Mouse (Mus musculus) kidney, adult 11 months (tissue): ENCODE measurements around the gene Mitd1.

Source experiments
- DNase-seq: peaks from one replicate; pipeline ENCODE4 v3.0.0; 2022

Mitd1 gene

GRCm38 (mm10) chr1:37890025-37890652 is at the start of gene Mitd1, which contains the start of gene Mrpl30:
Gene Mitd1, minus strand, starts transcription at chr1:37890411.
Gene Mrpl30, plus strand, starts transcription at chr1:37890477.
- peak; percentile 88 for DNase-seq

GRCm38 (mm10) chr1:37931806-37932205 is 41.6 kb upstream of the Mitd1 start:
- DNase-seq: peak; percentile 23

GRCm38 (mm10) chr1:37925971-37926370 is 35.8 kb upstream of the Mitd1 start:
- DNase-seq: no peak

- DNase-seq: no peak
Observed at GRCm38 (mm10) chr1:37922536-37922935, 32.3 kb upstream of the Mitd1 start.

- DNase-seq: no peak
Observed at GRCm38 (mm10) chr1:37918096-37918495, 27.9 kb upstream of the Mitd1 start.

- no peak for DNase-seq
Observed at GRCm38 (mm10) chr1:37917666-37918065, 27.5 kb upstream of the Mitd1 start.

- DNase-seq: no peak
Observed at GRCm38 (mm10) chr1:37916393-37916792, 26.2 kb upstream of the Mitd1 start, which contains the start of gene Lyg2. Gene Lyg2, minus strand, starts transcription at chr1:37916493.

GRCm38 (mm10) chr1:37912751-37913150 is 22.5 kb upstream of the Mitd1 start:
- DNase-seq: no peak

GRCm38 (mm10) chr1:37903178-37903577 is 13.0 kb upstream of the Mitd1 start:
- DNase-seq: peak; percentile 4

- no peak for DNase-seq
Observed at GRCm38 (mm10) chr1:37900288-37900687, 10.1 kb upstream of the Mitd1 start.

GRCm38 (mm10) chr1:37899816-37900215 is 9.6 kb upstream of the Mitd1 start:
- no peak for DNase-seq

- DNase-seq: no peak
Observed at GRCm38 (mm10) chr1:37894606-37895005, 4.4 kb upstream of the Mitd1 start.

GRCm38 (mm10) chr1:37891400-37891799 is 1.2 kb upstream of the Mitd1 start:
- DNase-seq: no peak

GRCm38 (mm10) chr1:37889206-37889605 is 1.0 kb downstream of the Mitd1 start:
- DNase-seq: no peak

GRCm38 (mm10) chr1:37884451-37884850 is 5.8 kb downstream of the Mitd1 start:
- peak; percentile 10 for DNase-seq

- no peak for DNase-seq
Observed at GRCm38 (mm10) chr1:37883411-37883810, 6.8 kb downstream of the Mitd1 start.

GRCm38 (mm10) chr1:37877736-37878460 is 12.3 kb downstream of the Mitd1 start:
- no peak for DNase-seq

- DNase-seq: no peak
Observed at GRCm38 (mm10) chr1:37873157-37873556, 17.1 kb downstream of the Mitd1 start.

- DNase-seq: peak; percentile 90
Observed at GRCm38 (mm10) chr1:37872131-37873067, 17.8 kb downstream of the Mitd1 start.

- DNase-seq: peak; percentile 57
Observed at GRCm38 (mm10) chr1:37871704-37872103, 18.5 kb downstream of the Mitd1 start, which contains the start of gene Lipt1. Gene Lipt1, plus strand, starts transcription at chr1:37871738.

- DNase-seq: no peak
Observed at GRCm38 (mm10) chr1:37869362-37869761, 20.8 kb downstream of the Mitd1 start.

- no peak for DNase-seq
Observed at GRCm38 (mm10) chr1:37868640-37869039, 21.6 kb downstream of the Mitd1 start.

GRCm38 (mm10) chr1:37867684-37868322 is 22.4 kb downstream of the Mitd1 start:
- DNase-seq: no peak
